Mouse (Mus musculus) stomach, postnatal 0 days (tissue): Measurements from ENCODE around the gene Rsc1a1.

Experiments
- CTCF ChIP-seq: IDR thresholded peaks from 2 replicates; pipeline ENCODE4 v1.5.1; 2016; ENCODE audit warnings: antibody characterized with exemption, low read depth, mild to moderate bottlenecking, moderate library complexity
- EP300 ChIP-seq: optimal IDR thresholded peaks from 2 replicates; pipeline ENCODE3; 2016; ENCODE audit warnings: antibody characterized with exemption

DNA sequence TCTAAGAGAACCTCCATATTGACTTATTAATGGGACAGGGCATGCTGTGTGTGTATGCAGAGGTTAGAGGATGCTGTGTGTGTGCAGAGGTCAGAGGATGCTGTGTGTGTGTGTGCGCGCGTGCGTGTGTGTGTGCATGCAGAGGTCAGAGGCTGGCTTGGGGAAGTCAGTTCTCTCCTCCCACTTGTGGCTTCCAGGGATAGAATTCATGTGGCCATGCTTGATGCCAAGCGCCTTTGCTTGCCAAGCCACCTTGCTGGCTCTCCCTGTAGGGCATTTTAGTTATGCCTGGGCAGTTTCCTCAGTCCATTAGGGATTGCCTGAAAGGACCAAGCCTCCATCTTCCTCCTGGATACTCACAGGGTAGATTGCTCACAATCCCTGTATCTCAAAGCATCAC, 48.7 kb downstream of the Rsc1a1 start:
- TF ChIP-seq CTCF: no peak
- TF ChIP-seq EP300: no peak
